In the genomic region with DNA sequence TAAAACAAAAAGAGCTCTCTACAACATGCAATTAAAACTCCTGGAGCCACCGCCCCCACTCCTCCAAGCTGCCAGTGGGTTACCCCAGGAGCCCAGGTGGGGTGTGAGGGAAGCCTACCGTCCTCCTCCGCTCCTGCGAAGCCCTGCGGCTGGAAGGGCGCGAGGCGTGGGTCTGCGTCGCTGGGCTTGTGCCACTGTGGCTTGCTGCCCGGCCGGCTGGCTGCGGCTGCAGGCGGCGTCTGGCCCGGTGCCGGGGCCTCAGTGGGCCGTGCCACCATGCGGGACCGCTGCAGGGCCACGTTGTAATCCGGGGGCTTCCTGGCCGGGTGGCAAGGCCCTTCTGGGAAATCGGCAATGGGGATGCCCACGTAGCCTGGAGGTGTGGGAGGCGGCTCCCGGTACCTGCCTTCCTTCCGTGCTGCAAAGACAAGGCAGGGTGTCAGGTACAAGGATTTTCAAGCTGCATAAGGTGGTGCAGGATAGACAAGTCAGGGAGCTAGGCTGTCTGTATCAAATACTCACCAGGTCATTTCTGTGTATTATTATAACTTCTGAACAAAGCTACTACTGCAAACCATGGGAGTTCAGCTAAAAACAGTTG, we compare ENCODE assay signal across 10 mouse cellular contexts.
A peak's percentile ranks its signal among the peaks of the same experiment; 100 is the strongest.
DNase-seq lines count a peak whose midpoint lies in the region; ATAC-seq and TF ChIP-seq lines count a peak whose summit lies in the region.
"Had no signal": no experiment of that assay in that cellular context is flagged by ENCODE, and none has a peak within 500 bp of the region (broad histone marks: within the 10 kb centered on the region; RNA-seq: fewer than 3 reads in every experiment).

No protein-coding gene starts in this region.

- H3K4me3 ChIP-seq in heart, embryonic 12.5 days = no peak overlapping the region
- H3K4me3 ChIP-seq in lung, postnatal 0 days (ENCODE audit: low read depth, low read length) = no peak overlapping the region
- H3K4me3 ChIP-seq: myocyte had no signal

- peaks cover 58% of the 10 kb centered on the region for H3K36me3 ChIP-seq in heart, embryonic 12.5 days
- H3K36me3 ChIP-seq in lung, postnatal 0 days (ENCODE audit: insufficient read depth, low read length) = peaks cover 21% of the 10 kb centered on the region; the same call in 1 of the 2 replicates

- WGBS in heart, embryonic 12.5 days = 73% methylated on average over 28 of the region's 28 CpGs
- 88% methylated on average over 28 of the region's 28 CpGs for WGBS in lung, postnatal 0 days

- H3K27ac ChIP-seq in heart, embryonic 12.5 days (ENCODE audit: poor library complexity, severe bottlenecking) = no peak overlapping the region
- H3K27ac ChIP-seq in lung, postnatal 0 days (ENCODE audit: low read length) = no peak overlapping the region

- no peak for TF ChIP-seq EP300 in lung, postnatal 0 days (IDR thresholded peaks at IDR 0.05)

- no peak overlapping the region for H3K9ac ChIP-seq in heart, embryonic 12.5 days
- H3K9ac ChIP-seq in lung, postnatal 0 days (replicated peaks; ENCODE audit: low read depth) = no peak overlapping the region

- no peak for TF ChIP-seq CTCF in lung, postnatal 0 days (IDR thresholded peaks at IDR 0.05)

- H3K9me3 ChIP-seq in heart, embryonic 12.5 days (replicated peaks) = no peaks in the 10 kb centered on the region
- H3K9me3 ChIP-seq in lung, postnatal 0 days (ENCODE audit: low read length) = no peaks in the 10 kb centered on the region

- peaks cover 10% of the 10 kb centered on the region for H3K4me1 ChIP-seq in heart, embryonic 12.5 days (replicated peaks)
- no peaks in the 10 kb centered on the region for H3K4me1 ChIP-seq in lung, postnatal 0 days (ENCODE audit: insufficient read depth, low read depth, low read length)

- H3K27me3 ChIP-seq in heart, embryonic 12.5 days (replicated peaks) = no peaks in the 10 kb centered on the region
- no peaks in the 10 kb centered on the region for H3K27me3 ChIP-seq in lung, postnatal 0 days (replicated peaks; ENCODE audit: insufficient read depth, low read length)

- intact Hi-C loops in heart, postnatal 14 days (cut with DNase I) = no loop called here
- intact Hi-C loops in left cerebral cortex, postnatal 4 days (cut with DNase I) = no loop called here

- DNase-seq in heart, postnatal 14 days = peak; percentile 18 to 28
- peak; percentile 19 for DNase-seq in ES-CJ7 (ENCODE audit: low read depth, low spot score)
- DNase-seq in cerebellum, adult 18-20 months = peak; percentile 39 to 63
- DNase-seq in left cerebral cortex, postnatal 4 days = peak; percentile 6
- DNase-seq in spleen, postnatal 10 days (ENCODE audit: low spot score in 2 of 2) = no peak
- no peak for DNase-seq in lung, postnatal 0 days (ENCODE audit: low spot score)
- DNase-seq: adrenal gland, postnatal 14 days; lung, adult 2 months had no signal

- H3K4me2 ChIP-seq in heart, embryonic 12.5 days = no peak overlapping the region
- no peak overlapping the region for H3K4me2 ChIP-seq in lung, postnatal 0 days (replicated peaks; ENCODE audit: low read depth, low read length)

- ATAC-seq in heart, embryonic 12.5 days (ENCODE audit: insufficient number of reproducible peaks, low FRiP score) = no peak
- ATAC-seq in lung, postnatal 0 days = no peak

Comparison
In these comparisons a context has a peak if more than half of its experiments do, and no peak if none do; other contexts are left out.
1. DNase-seq: peak in heart, postnatal 14 days (2 of 2), ES-CJ7 (single experiment), cerebellum, adult 18-20 months (2 of 2) and left cerebral cortex, postnatal 4 days (single experiment); none in spleen, postnatal 10 days (0 of 2) and lung, postnatal 0 days (single experiment).